Comparison of ENCODE assay signal across 30 mouse cellular contexts in genomic region chr12:71141189-71141588, GRCm38 (mm10). TPM values are rescaled to one million over a fixed set of nuclear protein-coding genes. Genes with fewer than 3 reads are reported as not detected.
DNase-seq lines count a peak whose midpoint lies in the region; ATAC-seq and TF ChIP-seq lines count a peak whose summit lies in the region.
"Had no signal": no experiment of that assay in that cellular context is flagged by ENCODE, and none has a peak within 500 bp of the region (broad histone marks: within the 10 kb centered on the region; RNA-seq: fewer than 3 reads in every experiment).

No protein-coding gene starts in this region.

- DNase-seq in 3T3-L1 (ENCODE audit: low read depth, low spot score), result peak; percentile 35
- peak; percentile 53 for DNase-seq in MEL (ENCODE audit: low read depth, low spot score)
- DNase-seq in brain, embryonic 14.5 days (ENCODE audit: low read depth), result no peak
- no peak for DNase-seq in ovary, postnatal 10 days (ENCODE audit: low spot score)
- DNase-seq in forebrain, postnatal 0 days, result no peak
- DNase-seq: adrenal gland, postnatal 14 days; B cell, adult 2 months; cerebellum, adult 8-10 months; gastrocnemius, postnatal 10 days; heart, adult 18-20 months; kidney, adult 9 months; kidney, postnatal 25 days; layer of hippocampus, adult 9-11 months; lung, postnatal 10 days; right cerebral cortex, adult 18-20 months had no signal

- H3K79me2 ChIP-seq in MEL (ENCODE audit: control insufficient read depth, insufficient read depth, low read length, poor library complexity), result peaks cover 7% of the 10 kb centered on the region

- H3K9ac ChIP-seq in intestine, postnatal 0 days (ENCODE audit: low read depth, low read length), result no peak overlapping the region
- no peak overlapping the region for H3K9ac ChIP-seq in intestine, embryonic 15.5 days
- H3K9ac ChIP-seq in MEL (ENCODE audit: control insufficient read depth, low read depth, low read length, poor library complexity, severe bottlenecking), result no peak overlapping the region
- H3K9ac ChIP-seq in forebrain, postnatal 0 days, result no peak overlapping the region
- H3K9ac ChIP-seq: forebrain, embryonic 13.5 days; heart, embryonic 13.5 days; hindbrain, embryonic 12.5 days had no signal

- 0 out of 2 replicates have a peak, but pooled peaks have one; percentile 16 for TF ChIP-seq CTCF in intestine, postnatal 0 days (IDR thresholded peaks at IDR 0.05; ENCODE audit: low read depth)
- peak in 2 of 3 experiments; percentile 25 to 31; a peak in 2 of 6 replicates for TF ChIP-seq CTCF in MEL (IDR thresholded peaks at IDR 0.05 in 2 of 3, conservative IDR thresholded peaks at IDR 0.05 in 1 of 3; ENCODE audit: control insufficient read depth in 1 of 3, insufficient read depth in 1 of 3, low read depth in 2 of 3, low read length in 3 of 3, poor library complexity in 1 of 3, severe bottlenecking in 1 of 3)
- 0 out of 2 replicates have a peak, but pooled peaks have one; percentile 10 for TF ChIP-seq CTCF in brain, embryonic 14.5 days (IDR thresholded peaks at IDR 0.05; ENCODE audit: borderline replicate concordance, extremely low read depth, insufficient read depth, insufficient read length)
- TF ChIP-seq CTCF in forebrain, postnatal 0 days (IDR thresholded peaks at IDR 0.05; ENCODE audit: low read depth), result no peak

- no peak for TF ChIP-seq RAD21 in MEL (IDR thresholded peaks at IDR 0.05; ENCODE audit: low read depth, low read length)

- no peaks in the 10 kb centered on the region for H3K4me1 ChIP-seq in intestine, postnatal 0 days (replicated peaks; ENCODE audit: control insufficient read depth, insufficient read depth, low read length)
- H3K4me1 ChIP-seq in intestine, embryonic 15.5 days (replicated peaks), result no peaks in the 10 kb centered on the region
- no peaks in the 10 kb centered on the region; a peak in 1 of 4 replicates for H3K4me1 ChIP-seq in MEL (ENCODE audit: control insufficient read depth in 1 of 2, insufficient read depth in 2 of 2, low read length in 2 of 2)
- peaks cover 12% of the 10 kb centered on the region; the same call in 1 of the 2 replicates for H3K4me1 ChIP-seq in forebrain, postnatal 0 days (ENCODE audit: insufficient read depth)

- H3K27me3 ChIP-seq in intestine, postnatal 0 days (replicated peaks; ENCODE audit: control insufficient read depth, insufficient read depth, low read length), result no peaks in the 10 kb centered on the region
- H3K27me3 ChIP-seq in intestine, embryonic 15.5 days (replicated peaks), result no peaks in the 10 kb centered on the region
- no peaks in the 10 kb centered on the region for H3K27me3 ChIP-seq in MEL (ENCODE audit: control insufficient read depth in 1 of 2, insufficient read depth in 2 of 2, low read length in 2 of 2)
- H3K27me3 ChIP-seq in forebrain, postnatal 0 days (ENCODE audit: insufficient read depth, low read length), result no peaks in the 10 kb centered on the region
- H3K27me3 ChIP-seq: forebrain, embryonic 13.5 days; heart, embryonic 13.5 days; hindbrain, embryonic 12.5 days had no signal

- H3K9me3 ChIP-seq in intestine, postnatal 0 days (ENCODE audit: control insufficient read depth), result no peaks in the 10 kb centered on the region
- no peaks in the 10 kb centered on the region for H3K9me3 ChIP-seq in intestine, embryonic 15.5 days
- H3K9me3 ChIP-seq in MEL (replicated peaks; ENCODE audit: insufficient read depth, low read length), result no peaks in the 10 kb centered on the region
- no peaks in the 10 kb centered on the region for H3K9me3 ChIP-seq in forebrain, postnatal 0 days (ENCODE audit: low read length)
- H3K9me3 ChIP-seq: forebrain, embryonic 13.5 days; heart, embryonic 13.5 days; hindbrain, embryonic 12.5 days; limb, embryonic 10.5 days had no signal

- TF ChIP-seq POLR2A in MEL (IDR thresholded peaks at IDR 0.05; ENCODE audit: control insufficient read depth in 1 of 2, insufficient read depth in 1 of 2, low read depth in 1 of 2, low read length in 2 of 2, poor library complexity in 1 of 2), result no peak
- no peak for TF ChIP-seq POLR2A in brain, embryonic 14.5 days (IDR thresholded peaks at IDR 0.05; ENCODE audit: borderline replicate concordance, extremely low read depth, insufficient read depth, insufficient read length, poor library complexity, severe bottlenecking)

- H3K4me2 ChIP-seq in intestine, postnatal 0 days (replicated peaks; ENCODE audit: low read depth), result no peak overlapping the region
- H3K4me2 ChIP-seq in intestine, embryonic 15.5 days (replicated peaks), result no peak overlapping the region
- H3K4me2 ChIP-seq in forebrain, postnatal 0 days (ENCODE audit: low read depth), result no peak overlapping the region
- H3K4me2 ChIP-seq: forebrain, embryonic 13.5 days; heart, embryonic 13.5 days; hindbrain, embryonic 12.5 days; midbrain, embryonic 11.5 days had no signal

- H3K36me3 ChIP-seq in intestine, postnatal 0 days (ENCODE audit: control insufficient read depth, insufficient read depth), result peaks cover 31% of the 10 kb centered on the region
- H3K36me3 ChIP-seq in intestine, embryonic 15.5 days, result peaks cover 23% of the 10 kb centered on the region
- H3K36me3 ChIP-seq in MEL (ENCODE audit: control insufficient read depth in 1 of 2, insufficient read depth in 2 of 2, low read length in 2 of 2), result peaks cover 0 to 6% of the 10 kb centered on the region in 2 experiments; a peak in 2 of 4 replicates
- H3K36me3 ChIP-seq in forebrain, postnatal 0 days (ENCODE audit: insufficient read depth), result peaks cover 36% of the 10 kb centered on the region

- H3K27ac ChIP-seq in intestine, postnatal 0 days (ENCODE audit: low read depth, low read length), result no peak overlapping the region
- no peak overlapping the region for H3K27ac ChIP-seq in intestine, embryonic 15.5 days
- no peak overlapping the region for H3K27ac ChIP-seq in MEL (ENCODE audit: control insufficient read depth, low read depth, low read length)
- no peak overlapping the region for H3K27ac ChIP-seq in forebrain, postnatal 0 days (ENCODE audit: low read depth, low read length)
- H3K27ac ChIP-seq: forebrain, embryonic 13.5 days; heart, embryonic 13.5 days; hindbrain, embryonic 12.5 days; limb, embryonic 10.5 days had no signal

- no peak for ATAC-seq in intestine, postnatal 0 days
- ATAC-seq in intestine, embryonic 15.5 days, result no peak
- no peak for ATAC-seq in forebrain, postnatal 0 days
- ATAC-seq: forebrain, embryonic 13.5 days; inflammation-experienced regulatory T-cells, adult 6 months had no signal

- TF ChIP-seq EP300 in MEL (IDR thresholded peaks at IDR 0.05; ENCODE audit: low read depth in 1 of 2, low read length in 2 of 2), result no peak

- H3K4me3 ChIP-seq in intestine, postnatal 0 days (ENCODE audit: low read depth, low read length), result no peak overlapping the region
- H3K4me3 ChIP-seq in intestine, embryonic 15.5 days (replicated peaks), result no peak overlapping the region
- H3K4me3 ChIP-seq in MEL (ENCODE audit: control insufficient read depth in 1 of 2, insufficient read depth in 1 of 2, low read depth in 2 of 2, low read length in 2 of 2), result no peak overlapping the region
- H3K4me3 ChIP-seq in forebrain, postnatal 0 days (ENCODE audit: low read depth, low read length), result no peak overlapping the region
- H3K4me3 ChIP-seq: forebrain, embryonic 13.5 days; heart, embryonic 13.5 days; hindbrain, embryonic 12.5 days; limb, embryonic 10.5 days had no signal

TF ChIP-seq in MEL, 35 proteins besides CTCF, POLR2A, EP300 and RAD21 (continues in another document):
- TF ChIP-seq MAX (IDR thresholded peaks at IDR 0.05; ENCODE audit: low read length), result no peak
- no peak for TF ChIP-seq NRF1 (IDR thresholded peaks at IDR 0.05; ENCODE audit: insufficient read depth, low read depth, low read length, poor library complexity, severe bottlenecking)
- TF ChIP-seq POLR2AphosphoS5 (IDR thresholded peaks at IDR 0.05; ENCODE audit: borderline replicate concordance, low read depth, low read length), result no peak
- TF ChIP-seq TCF12 (IDR thresholded peaks at IDR 0.05; ENCODE audit: low read depth, low read length), result no peak
- TF ChIP-seq ZMIZ1 (IDR thresholded peaks at IDR 0.05; ENCODE audit: low read depth, low read length), result no peak
- TF ChIP-seq NELFE (IDR thresholded peaks at IDR 0.05; ENCODE audit: low read depth, low read length), result no peak
- no peak for TF ChIP-seq USF2 (IDR thresholded peaks at IDR 0.05; ENCODE audit: borderline replicate concordance in 1 of 2, insufficient read depth in 1 of 2, low read depth in 1 of 2, low read length in 2 of 2)
- no peak for TF ChIP-seq RCOR1 (IDR thresholded peaks at IDR 0.05; ENCODE audit: low read depth, low read length)

RNA-seq across cellular contexts. Expression of gene 2700049A03Rik, which starts 4.5 kb away (rescaled TPM):
- 2.7 and 4.2 TPM in 2 replicates for polyA plus RNA-seq in intestine, postnatal 0 days (2015; fragmentation: Nextera tagmentation; extraction: Ambion mirVana)
- 10.2 and 12.6 TPM in 2 replicates for polyA plus RNA-seq in intestine, embryonic 15.5 days (2015; fragmentation: Nextera tagmentation; extraction: Ambion mirVana)
- total RNA-seq in MEL (2012; rRNA removed), result 5.8 and 6.6 TPM in 2 replicates
- 1 to 10 TPM in 1 of 2 experiments, not detected in 1; 7.2 TPM for polyA plus RNA-seq in MEL (2012; ENCODE audit: insufficient read depth in 1 of 2, insufficient read length in 2 of 2, low read depth in 1 of 2, low replicate concordance in 2 of 2, missing spikeins in 1 of 2)
- polyA plus RNA-seq in brain, embryonic 14.5 days (2012; rRNA removed), result 11.6 and 13.0 TPM in 2 replicates
- 9.6 and 9.8 TPM in 2 replicates for total RNA-seq in forebrain, postnatal 0 days (2014; rRNA removed)
- 5.0 and 6.4 TPM in 2 replicates for polyA plus RNA-seq in forebrain, postnatal 0 days (2015; fragmentation: Nextera tagmentation; extraction: Ambion mirVana)

RNA-seq across cellular contexts. Expression of gene Timm9, which starts 4.7 kb away (rescaled TPM):
- 69.1 and 74.9 TPM in 2 replicates for polyA plus RNA-seq in intestine, postnatal 0 days (2015; fragmentation: Nextera tagmentation; extraction: Ambion mirVana)
- 108 and 109 TPM in 2 replicates for polyA plus RNA-seq in intestine, embryonic 15.5 days (2015; fragmentation: Nextera tagmentation; extraction: Ambion mirVana)
- total RNA-seq in MEL (2012; rRNA removed), result 131 and 147 TPM in 2 replicates
- polyA plus RNA-seq in MEL (2012; ENCODE audit: insufficient read depth in 1 of 2, insufficient read length in 2 of 2, low read depth in 1 of 2, low replicate concordance in 2 of 2, missing spikeins in 1 of 2), result 10 to 100 TPM in 1 of 2 experiments, not detected in 1; 68.4 TPM
- 47.1 and 53.3 TPM in 2 replicates for polyA plus RNA-seq in brain, embryonic 14.5 days (2012; rRNA removed)
- total RNA-seq in forebrain, postnatal 0 days (2014; rRNA removed), result 79.8 and 93.2 TPM in 2 replicates
- polyA plus RNA-seq in forebrain, postnatal 0 days (2015; fragmentation: Nextera tagmentation; extraction: Ambion mirVana), result 123 and 128 TPM in 2 replicates

RNA-seq across cellular contexts. Expression of gene Tomm20l, which starts 30.0 kb away (rescaled TPM):
- not detected in 2 replicates for polyA plus RNA-seq in intestine, postnatal 0 days (2015; fragmentation: Nextera tagmentation; extraction: Ambion mirVana)
- not detected in 2 replicates for polyA plus RNA-seq in intestine, embryonic 15.5 days (2015; fragmentation: Nextera tagmentation; extraction: Ambion mirVana)
- total RNA-seq in MEL (2012; rRNA removed), result not detected in 2 replicates
- under 1 TPM in 1 of 2 experiments, not detected in 1; 0.29 TPM for polyA plus RNA-seq in MEL (2012; ENCODE audit: insufficient read depth in 1 of 2, insufficient read length in 2 of 2, low read depth in 1 of 2, low replicate concordance in 2 of 2, missing spikeins in 1 of 2)
- polyA plus RNA-seq in brain, embryonic 14.5 days (2012; rRNA removed), result not detected in 2 replicates
- not detected in 2 replicates for total RNA-seq in forebrain, postnatal 0 days (2014; rRNA removed)
- not detected in 2 replicates for polyA plus RNA-seq in forebrain, postnatal 0 days (2015; fragmentation: Nextera tagmentation; extraction: Ambion mirVana)
- total RNA-seq: gastrocnemius, postnatal 10 days; left cerebral cortex, adult 8-10 months; liver, adult 2 months; megakaryocyte progenitor cell, adult 5-6 weeks; midbrain, postnatal 0 days had no signal
- polyA plus RNA-seq: forebrain, embryonic 13.5 days; frontal cortex, adult 2 months; hindbrain, embryonic 12.5 days; inflammation-experienced regulatory T-cells, adult 6 months; limb, embryonic 10.5 days; liver, adult 2 months; liver, embryonic 16.5 days; midbrain, embryonic 11.5 days; midbrain, postnatal 0 days; neural tube, embryonic 14.5 days had no signal

Comparison
In these comparisons a context has a peak if more than half of its experiments do, and no peak if none do; other contexts are left out.
1. DNase-seq: peak in 3T3-L1 (single experiment) and MEL (single experiment); none in brain, embryonic 14.5 days (single experiment), ovary, postnatal 10 days (single experiment) and forebrain, postnatal 0 days (single experiment).